Mouse (Mus musculus) embryo, embryonic 10 days (tissue): ENCODE data around the gene Nudt1.
A peak's percentile ranks its signal among the peaks of the same experiment; 100 is the strongest.
"Not testable (repeated sequence)": the region's sequence is repeated elsewhere in the genome, so short reads cannot be mapped to it uniquely, and the experiment has no call there.

Experiments used
- DNase-seq: peaks from one replicate; pipeline ENCODE4 v3.0.0-alpha.2; 2015; ENCODE audit warnings: low spot score

Nudt1 gene

DNA sequence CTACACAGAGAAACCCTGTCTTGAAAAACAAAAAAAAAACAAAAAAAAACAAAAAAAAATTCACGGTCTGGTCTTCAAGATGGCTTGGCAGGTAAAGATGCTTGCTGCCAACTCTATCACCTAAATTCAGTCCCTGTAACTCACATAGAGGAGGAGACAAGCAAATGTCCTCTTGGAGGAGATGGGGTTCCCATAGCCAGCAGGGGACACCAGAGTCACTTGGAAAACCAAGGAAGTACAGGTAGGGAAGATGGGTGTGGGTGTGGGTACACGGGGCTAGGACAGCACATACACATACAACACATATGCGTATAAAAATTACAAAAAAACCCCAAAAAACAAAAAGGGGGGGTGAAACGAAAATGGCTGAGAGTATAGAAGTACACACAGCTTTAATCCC, 21.4 kb downstream of the Nudt1 start:
- DNase-seq = no peak

GRCm38 (mm10) chr5:140345244-140345643, 23.8 kb downstream of the Nudt1 start:
- DNase-seq = no peak

GRCm38 (mm10) chr5:140346050-140346449, 24.6 kb downstream of the Nudt1 start:
- DNase-seq = no peak

- no peak for DNase-seq
Measured at GRCm38 (mm10) chr5:140349882-140350281, 28.4 kb downstream of the Nudt1 start.

DNA sequence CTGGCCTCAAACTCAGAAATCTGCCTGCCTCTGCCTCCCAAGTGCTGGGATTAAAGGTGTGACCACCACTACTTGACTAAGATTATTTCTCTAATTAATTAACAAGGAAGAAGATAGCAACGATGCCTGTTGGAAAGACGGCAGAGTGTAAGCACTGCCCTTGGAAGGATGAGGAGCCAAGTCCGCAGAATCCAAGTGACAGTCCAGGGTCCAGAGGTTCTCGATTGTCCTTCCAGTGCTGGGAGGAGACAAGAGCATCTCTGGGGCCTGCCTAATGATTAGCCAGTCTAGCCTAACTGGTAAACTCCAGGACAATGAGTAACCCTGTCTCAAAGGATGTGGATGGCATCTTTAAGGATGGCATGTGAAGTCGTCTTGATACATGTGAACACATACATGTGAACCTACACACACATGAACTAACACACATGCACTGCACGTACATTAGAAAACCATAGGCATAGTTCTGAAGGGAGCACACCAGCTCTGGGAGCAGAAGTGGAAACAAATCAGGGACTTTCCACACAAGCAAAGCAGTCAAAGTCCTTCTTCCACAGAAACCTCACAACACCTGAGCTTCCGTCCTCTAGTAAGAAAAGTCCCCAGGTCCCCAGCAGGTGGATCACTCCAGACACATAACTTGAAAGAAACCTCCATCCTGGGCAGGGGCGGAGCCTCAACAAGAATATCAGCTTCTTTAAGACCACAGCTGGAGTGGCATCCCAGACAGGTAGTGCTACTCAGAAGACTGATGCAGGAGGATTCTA, 29.5 kb downstream of the Nudt1 start:
- no peak for DNase-seq

GRCm38 (mm10) chr5:140352352-140352751, 30.9 kb downstream of the Nudt1 start:
- DNase-seq = no peak

DNA sequence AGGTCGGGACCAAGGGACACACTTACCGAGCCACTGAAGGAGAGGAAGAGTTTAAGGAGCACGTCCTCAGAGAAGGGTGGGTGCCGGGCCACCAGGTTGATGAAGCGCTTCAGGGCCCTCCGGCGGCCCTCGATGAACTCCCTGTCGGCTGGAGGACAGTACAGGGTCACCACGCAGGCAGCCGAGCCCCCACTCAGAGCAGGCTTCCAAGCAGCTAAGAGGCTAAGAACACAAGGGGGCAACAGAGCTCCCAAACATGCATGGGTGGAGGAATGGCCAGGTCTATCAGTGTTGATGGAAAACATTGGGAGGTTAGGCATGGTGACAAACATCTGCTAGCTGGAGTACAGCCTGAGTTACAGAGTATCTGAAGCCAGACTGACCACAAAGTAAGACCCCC, 34.5 kb downstream of the Nudt1 start:
- peak; percentile 28 for DNase-seq

DNA sequence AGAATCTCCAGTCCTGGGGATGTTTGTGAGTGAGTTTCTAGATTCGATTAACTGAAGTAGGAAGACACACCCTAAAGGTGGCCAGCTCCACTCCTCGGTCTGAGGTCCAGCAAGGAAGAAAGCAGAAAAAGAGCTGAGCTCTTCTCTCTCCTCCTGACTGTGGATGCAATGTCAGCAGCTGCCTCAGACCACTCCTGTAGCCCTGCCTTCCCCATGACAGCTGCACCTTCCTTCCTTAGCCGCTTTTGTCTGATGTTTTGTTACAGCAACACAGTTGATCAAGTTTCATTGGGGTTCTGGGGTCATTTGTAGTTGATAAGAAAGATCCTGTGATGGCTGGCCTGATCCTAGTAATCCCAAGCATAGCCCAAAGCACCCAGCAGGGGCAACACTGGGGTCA, 36.0 kb downstream of the Nudt1 start:
- DNase-seq = no peak

DNA sequence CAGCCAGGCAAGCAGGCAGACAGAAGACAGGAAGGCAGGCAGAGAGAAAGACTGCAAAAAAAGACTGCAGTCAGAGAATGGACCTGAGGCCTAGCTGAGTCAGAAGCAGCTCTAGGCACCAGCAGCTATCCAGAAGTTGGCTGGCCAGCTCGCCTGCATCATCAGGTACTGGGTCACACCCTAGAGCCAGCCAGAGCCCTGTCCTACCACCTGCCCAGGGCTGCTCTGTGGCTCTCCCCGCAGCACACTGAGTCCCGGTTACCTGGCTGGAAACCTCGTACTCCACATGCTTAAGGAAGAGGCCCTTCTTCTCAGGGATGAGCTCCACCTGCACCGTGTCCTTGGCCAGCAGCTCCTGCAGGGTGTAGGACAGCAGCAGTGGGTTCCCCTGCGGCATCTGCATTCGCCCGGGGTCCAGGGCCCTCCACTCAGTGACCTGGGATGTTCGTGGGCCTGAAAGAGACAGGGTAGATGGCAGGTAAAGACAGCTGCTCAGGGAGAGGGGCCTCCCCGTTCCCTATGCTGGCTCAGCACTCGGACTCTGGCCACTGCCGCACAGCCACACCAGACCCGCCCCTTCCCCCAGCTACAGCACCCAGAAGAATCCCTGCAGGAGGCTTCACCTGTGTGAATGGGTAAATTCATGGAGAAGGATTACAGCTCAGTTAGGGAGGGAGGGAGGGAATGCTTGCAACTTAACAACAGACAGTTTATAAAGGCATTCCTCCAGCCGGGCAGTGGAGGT, 38.6 kb downstream of the Nudt1 start:
- no peak for DNase-seq

- no peak for DNase-seq
Measured at GRCm38 (mm10) chr5:140364415-140364814, 43.0 kb downstream of the Nudt1 start.

DNA sequence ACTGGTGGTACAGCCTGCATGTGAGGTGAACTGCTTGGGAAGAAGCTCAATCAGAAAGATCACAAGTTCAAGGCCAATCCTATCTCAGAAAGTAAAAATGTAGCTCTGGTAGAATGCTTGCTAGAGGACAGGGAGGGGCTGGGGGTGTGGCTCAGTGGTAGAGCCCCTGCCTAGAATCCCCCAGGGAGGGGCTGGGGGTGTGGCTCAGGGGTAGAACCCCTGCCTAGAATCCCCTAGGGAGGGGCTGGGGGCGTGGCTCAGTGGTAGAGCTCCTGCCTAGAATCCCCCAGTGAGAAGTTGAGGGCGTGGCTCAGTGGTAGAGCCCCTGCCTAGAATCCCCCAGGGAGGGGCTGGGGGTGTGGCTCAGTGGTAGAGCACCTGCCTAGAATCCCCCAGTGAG, 46.7 kb downstream of the Nudt1 start:
- DNase-seq = not testable (repeated sequence)

GRCm38 (mm10) chr5:140368926-140369325, 47.5 kb downstream of the Nudt1 start:
- DNase-seq = no peak

DNA sequence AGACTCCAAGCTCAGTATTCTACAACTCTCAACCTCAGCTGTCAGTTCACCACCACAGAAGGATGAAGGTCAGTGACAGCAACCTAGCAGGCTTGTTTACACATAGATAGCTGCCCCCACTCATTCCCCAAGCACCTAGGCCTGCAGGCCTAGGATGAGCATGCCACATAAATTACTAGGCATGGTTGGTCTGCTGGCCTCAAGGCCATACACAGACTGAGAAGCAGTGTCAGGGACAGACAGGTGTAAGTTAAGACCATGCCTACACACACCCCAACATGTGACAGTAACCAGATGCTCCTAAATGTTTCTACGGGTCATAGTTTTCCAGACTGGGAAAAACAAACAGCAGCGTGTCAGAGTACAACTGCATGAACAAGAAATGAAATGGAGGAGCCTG, 48.0 kb downstream of the Nudt1 start:
- no peak for DNase-seq

DNA sequence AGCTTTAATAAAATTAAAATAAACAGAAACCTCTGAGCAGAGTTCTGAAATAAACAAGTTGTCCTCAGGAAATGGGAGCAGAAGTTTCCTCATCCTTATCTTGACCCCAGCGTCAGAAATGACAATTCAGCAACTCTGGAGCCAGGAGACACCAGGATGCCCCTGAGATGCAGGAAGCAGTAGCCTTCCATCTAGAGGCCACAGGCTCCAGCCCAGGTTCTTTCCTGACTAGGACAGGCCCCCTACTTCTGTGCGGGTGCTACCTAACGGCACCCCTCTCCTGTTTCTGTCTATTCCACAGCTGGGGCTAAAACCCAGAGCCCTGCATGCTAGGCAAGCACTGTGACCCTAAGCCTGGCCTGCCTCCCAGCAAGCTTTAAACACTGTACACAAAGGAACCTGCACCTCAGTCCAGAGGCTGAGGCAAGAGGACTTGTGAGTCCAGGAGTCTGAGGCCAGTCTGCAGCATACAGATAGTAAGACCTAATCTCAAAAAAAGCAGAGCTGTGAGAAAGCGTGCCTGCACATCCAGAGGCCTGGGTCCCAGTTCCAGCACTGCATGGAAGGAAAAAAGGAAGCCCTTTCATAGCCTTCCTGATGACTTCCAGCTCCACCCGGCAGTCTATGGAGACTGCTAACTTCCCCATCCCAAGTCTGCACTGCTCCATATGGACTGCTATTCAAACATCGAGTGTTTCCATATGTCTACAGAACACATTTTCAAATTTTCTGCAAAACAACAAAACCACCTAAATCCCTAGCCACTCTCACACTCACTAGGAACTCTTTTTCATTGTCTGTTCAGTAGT, 49.2 kb downstream of the Nudt1 start:
- no peak for DNase-seq

DNA sequence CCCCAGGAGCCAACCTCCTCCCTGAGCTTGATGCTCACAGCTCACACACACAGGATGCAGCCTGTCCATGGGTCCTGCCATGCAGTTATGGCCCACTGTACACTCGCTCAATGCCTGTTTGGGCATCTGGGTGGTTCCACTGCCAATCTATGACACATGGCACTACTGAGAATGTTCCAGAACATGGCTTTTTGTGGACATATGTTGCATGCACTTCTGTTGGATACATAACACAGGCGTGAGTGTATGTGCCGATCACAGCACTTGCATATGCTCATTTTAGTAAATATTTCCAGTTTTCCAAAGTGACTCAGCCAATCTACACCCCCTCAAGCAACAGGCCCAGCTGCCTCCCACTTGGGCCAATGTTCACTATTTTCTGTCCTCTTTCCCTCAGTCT, 50.2 kb downstream of the Nudt1 start:
- no peak for DNase-seq

DNA sequence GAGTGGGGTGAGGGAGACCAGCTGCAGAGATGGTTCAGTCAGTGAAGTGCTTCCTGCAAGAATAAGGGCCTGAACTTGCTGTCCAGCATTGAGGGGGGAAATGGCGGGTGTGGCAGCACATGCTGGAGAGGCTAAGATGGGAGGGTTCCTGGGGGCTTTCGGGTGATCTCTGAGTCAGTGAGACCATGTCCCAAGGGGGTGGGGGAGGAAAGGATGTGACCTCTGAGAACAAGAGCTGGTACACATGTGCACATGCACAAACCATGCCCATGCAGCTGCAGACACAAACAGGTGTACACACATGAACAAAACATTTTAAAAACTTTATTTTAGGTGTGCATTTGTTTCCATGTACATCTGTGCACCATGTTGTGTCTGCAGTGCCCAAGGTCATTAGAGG, 52.3 kb downstream of the Nudt1 start:
- no peak for DNase-seq

DNA sequence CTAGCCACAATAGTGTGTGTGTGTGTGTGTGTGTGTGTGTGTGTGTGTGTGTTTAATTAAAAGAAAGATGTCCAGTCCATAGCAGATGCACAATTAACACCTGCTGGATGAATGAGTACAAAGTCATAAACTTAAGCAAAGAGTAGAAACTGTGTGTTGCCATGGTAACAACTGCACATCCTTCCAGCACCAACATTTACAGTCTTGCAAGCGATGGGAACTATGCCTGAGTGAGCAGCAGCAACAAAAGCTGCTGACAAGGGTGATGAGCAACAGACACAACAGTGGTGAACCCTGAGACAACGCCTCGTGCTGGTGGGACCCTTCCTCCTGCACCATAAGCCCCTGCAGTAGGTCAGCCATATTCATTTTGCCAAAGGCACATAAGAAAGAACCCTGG, 52.8 kb downstream of the Nudt1 start:
- DNase-seq = no peak

DNA sequence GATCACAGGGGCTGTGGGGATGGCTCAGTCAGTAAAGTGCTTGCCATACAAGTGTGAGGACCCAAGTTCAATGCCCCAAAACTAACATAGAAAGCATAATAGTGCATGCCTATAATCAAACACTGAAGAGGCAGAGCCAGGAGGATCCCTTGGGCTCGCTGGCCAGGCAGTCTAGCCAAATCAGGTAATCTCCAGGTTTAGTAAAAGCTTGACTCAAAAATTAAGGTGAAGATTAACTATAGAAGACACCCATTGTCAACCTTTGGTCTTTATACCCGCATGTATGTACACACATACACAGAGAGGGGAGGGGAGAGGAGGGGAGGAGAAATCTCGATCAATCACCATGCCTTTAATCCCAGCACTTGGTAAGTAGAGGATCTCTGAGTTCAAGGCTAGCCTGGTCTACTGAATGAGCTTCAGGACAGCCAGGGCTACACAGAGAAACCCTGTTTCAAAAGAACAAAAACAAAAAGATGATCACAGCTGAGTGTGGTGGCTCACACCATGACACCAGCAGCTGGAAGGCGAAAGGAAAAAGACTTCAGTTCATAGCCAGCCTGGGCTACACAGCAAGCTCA, 53.9 kb downstream of the Nudt1 start:
- no peak for DNase-seq

DNA sequence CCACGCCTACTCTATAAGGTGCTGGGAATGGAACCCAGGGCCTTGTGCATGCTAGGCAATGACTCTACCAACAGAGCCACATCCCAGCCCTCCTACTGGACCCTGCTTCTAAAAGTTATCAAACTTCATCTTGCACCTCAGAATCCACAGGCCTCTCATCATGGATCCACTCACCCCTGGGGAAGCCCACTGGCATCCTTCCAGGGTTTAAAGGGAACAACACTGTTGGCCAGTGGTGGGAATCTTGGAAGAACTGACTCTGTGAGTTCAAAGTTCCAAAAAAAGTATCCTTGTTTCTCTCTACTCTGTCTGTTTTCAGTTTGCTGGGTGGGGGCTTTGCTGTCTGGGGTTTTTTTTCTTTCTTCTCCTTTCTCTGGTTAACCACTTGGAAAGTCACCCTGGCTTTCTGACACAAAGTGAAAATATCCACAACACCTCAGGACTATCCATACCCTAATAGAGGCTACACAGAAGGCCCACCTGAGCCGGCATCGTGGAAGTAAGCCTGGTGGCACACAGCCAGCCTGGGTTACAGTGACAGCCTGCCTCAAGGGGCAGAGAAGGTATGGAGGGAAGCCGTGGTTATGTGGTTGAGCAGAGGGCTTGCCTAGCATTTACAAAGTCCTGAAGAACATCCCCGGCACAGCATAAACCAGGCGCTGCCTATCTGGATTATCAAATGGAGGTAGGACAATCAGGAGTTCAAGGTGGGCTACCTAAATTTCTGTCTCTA, 56.8 kb downstream of the Nudt1 start:
- no peak for DNase-seq

DNA sequence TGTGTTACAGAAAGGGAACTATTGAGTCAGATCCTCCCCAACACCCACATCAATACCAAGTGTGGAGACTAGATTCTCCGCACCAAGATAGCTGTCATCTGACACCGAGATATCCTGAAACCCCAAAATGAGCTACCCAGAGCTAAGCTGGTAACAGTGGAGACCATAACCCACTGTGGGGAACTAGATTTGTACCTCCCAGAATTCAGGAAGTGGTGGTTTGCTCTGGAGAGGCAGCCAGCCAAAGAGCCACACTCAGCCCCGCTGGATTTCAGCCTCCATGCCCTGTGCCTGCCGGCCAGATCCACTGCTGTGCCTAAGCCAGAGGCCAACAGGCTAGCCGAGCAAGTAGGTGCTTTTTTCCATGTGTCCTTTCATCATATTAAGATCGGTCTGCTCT, 57.8 kb downstream of the Nudt1 start:
- DNase-seq = no peak

DNA sequence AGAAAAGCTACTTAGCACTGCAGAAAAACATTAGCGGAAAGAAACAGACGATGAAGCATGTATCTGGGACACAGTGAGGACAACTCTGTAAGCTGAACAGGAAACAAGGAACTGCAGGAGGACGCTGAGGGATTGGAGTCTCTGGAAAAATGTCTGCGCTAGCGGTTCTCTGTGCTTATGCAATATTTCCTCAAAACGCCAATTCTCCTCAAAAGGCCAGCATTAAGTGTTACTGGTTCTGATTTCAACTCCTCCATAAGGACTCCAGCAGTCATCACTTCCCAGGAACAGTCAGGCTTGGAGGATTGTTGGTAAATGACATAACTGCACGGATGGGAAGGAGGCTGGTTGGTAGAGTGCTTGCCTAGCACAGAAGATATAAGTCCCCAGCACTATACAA, 59.7 kb downstream of the Nudt1 start:
- DNase-seq = no peak

DNA sequence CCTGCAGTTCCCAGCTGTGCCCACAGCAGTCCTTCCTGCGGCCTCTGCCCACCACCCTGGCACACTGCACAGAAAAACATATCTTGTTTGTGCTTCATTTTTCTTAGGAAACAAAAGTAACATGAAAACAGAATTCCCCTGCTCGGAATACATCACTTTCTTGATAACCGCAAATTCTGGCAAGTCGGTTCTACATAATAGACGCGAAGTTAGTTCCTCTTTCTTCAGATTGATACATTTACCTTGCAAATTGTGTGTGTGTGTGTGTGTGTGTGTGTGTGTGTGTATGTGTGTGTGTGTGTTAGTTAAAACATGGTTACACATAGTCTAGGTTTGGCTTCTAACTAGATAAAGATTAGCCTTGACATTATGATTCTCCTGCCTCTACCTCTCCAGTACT, 61.2 kb downstream of the Nudt1 start:
- no peak for DNase-seq
